Mouse (Mus musculus) neural tube, embryonic 15.5 days (tissue): ENCODE data around the gene Gm49325. TPM values are rescaled to one million over a fixed set of nuclear protein-coding genes. Genes with fewer than 3 reads are reported as not detected.

ENCODE experiments used
- ATAC-seq: fragments of 200-750 bp; cut with Nextera tagmentation; 2 replicates; pipeline ENCODE4 v1.8.0; 2017; ENCODE audit warnings: mild to moderate bottlenecking, moderate TSS enrichment, moderate library complexity; ENCODE audit not compliant: low FRiP score
- H3K27ac ChIP-seq: fragments of 300-500 bp; sonication (generic); replicated peaks from 2 replicates; pipeline ENCODE4 v1.5.1; 2015; ENCODE audit warnings: mild to moderate bottlenecking, inconsistent platforms
- H3K27me3 ChIP-seq: fragments of 300-500 bp; sonication (generic); replicated peaks from 2 replicates; pipeline ENCODE4 v1.6.1; 2015; ENCODE audit warnings: inconsistent platforms
- H3K36me3 ChIP-seq: fragments of 300-500 bp; sonication (generic); 2 replicates; pipeline ENCODE4 v1.6.1; 2015; ENCODE audit warnings: inconsistent platforms
- H3K4me1 ChIP-seq: fragments of 300-500 bp; sonication (generic); 2 replicates; pipeline ENCODE4 v1.6.1; 2015; ENCODE audit warnings: inconsistent platforms
- H3K4me2 ChIP-seq: fragments of 300-500 bp; sonication (generic); 2 replicates; pipeline ENCODE4 v1.6.1; 2015; ENCODE audit warnings: inconsistent platforms, mild to moderate bottlenecking, moderate library complexity
- H3K4me3 ChIP-seq: fragments of 300-500 bp; sonication (generic); replicated peaks from 2 replicates; pipeline ENCODE4 v1.5.1; 2015; ENCODE audit warnings: mild to moderate bottlenecking, inconsistent platforms
- H3K9ac ChIP-seq: fragments of 300-500 bp; sonication (generic); replicated peaks from 2 replicates; pipeline ENCODE4 v1.6.1; 2015; ENCODE audit warnings: mild to moderate bottlenecking, inconsistent platforms
- H3K9me3 ChIP-seq: fragments of 300-500 bp; sonication (generic); replicated peaks from 2 replicates; pipeline ENCODE4 v1.6.1; 2016; ENCODE audit warnings: inconsistent platforms
- WGBS: fragments of 180-500 bp; shearing (Covaris S2); methylation state at CpG from one replicate; pipeline ENCODE4 v1.1.7; 2015; ENCODE audit warnings: mixed read lengths; 5-methylcytosine and 5-hydroxymethylcytosine counted together
- polyA plus RNA-seq: library from polyadenylated mRNA; unstranded; fragments of >200 nt; fragmentation: Nextera tagmentation; extraction: Ambion mirVana; gene quantifications from 2 replicates; pipeline ENCODE4 v1.2.1, GENCODE M21; 2015

The Gm49325 gene
- polyA plus RNA-seq, 1 experiment from 2014 or later, result 2.4 TPM

DNA sequence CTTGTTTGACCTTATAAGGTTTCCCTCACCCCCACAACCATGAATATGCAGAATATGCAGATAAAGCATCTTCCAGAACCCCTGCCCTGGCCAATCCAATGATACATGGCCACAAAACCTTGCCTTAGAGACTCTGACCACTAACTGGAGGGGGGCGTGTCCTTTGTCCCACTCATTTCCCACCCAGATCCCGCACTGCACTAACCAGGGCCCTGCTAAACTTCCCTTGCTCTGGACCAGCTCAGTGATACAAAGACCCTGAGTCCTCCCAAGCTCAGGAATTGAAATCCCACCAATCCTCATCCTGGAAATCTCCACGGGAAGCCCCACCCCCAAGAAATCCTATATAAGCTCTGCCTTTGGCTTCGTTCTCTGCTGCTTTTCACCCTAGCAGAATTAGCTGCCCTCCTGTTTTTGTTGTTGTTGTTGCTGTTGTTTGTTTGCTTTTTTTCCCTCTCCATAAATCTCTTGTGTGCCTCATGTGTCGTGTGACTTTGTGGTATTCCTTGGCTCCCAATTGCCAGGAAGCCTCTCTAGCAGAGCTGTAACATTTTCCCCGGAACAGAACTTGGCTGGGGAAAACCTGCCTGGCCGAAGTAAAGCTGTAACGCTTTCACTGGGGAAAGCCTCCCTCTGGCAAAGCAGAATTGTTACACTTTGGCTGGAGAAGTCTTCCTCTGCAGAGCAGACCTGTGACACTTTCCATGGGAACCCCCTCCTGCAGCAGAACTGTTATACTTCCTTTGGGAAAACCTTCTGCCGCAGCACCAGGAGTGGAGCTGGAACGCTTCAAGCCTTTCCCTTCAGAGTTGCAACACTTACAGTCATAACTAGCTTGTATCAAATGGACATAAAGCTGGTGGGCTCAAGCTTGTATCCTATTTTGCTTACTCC is 25.7 kb upstream of the Gm49325 start:
- H3K27me3 ChIP-seq, result 0 out of 2 replicates have a peak, but pooled peaks cover 5% of the 10 kb centered on the region
- no peak overlapping the region for H3K4me3 ChIP-seq
- ATAC-seq, result no peak
- peak overlapping the region; percentile 93; the same call in 1 of the 2 replicates for H3K4me2 ChIP-seq
- peak overlapping the region; percentile 30; the same call in 1 of the 2 replicates for H3K27ac ChIP-seq
- no peak overlapping the region for H3K9ac ChIP-seq
- peaks cover 30% of the 10 kb centered on the region for H3K4me1 ChIP-seq
- 63% methylated on average over 10 of the region's 10 CpGs for WGBS
- H3K9me3 ChIP-seq, result no peaks in the 10 kb centered on the region
- H3K36me3 ChIP-seq, result no peaks in the 10 kb centered on the region

DNA sequence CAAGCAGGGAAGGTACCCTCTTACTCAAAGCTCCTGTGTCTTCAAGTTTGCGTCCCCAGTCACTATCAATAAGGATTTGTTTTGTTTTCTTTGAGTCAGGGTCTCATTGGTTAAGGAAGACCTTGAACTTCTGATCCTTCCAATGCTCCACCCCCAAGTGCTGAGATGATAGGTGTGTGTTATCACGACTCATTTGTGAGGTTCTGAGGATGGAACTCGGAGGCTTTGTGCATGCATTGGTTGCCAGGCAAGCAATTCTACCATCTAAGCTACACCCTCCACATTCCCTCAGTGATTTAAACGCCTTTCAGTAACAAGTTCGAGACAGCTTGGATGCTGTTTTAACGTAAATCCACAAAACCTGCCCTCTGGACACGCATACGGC is 25.0 kb upstream of the Gm49325 start:
- Histone ChIP-seq H3K27me3 (0 out of 2 replicates have a peak, but pooled peaks cover 5% of the 10 kb centered on the region), H3K4me1 (peaks cover 34% of the 10 kb centered on the region), H3K4me2 (peak overlapping the region; percentile 93), H3K9me3 (no peaks in the 10 kb centered on the region), H3K36me3 (no peaks in the 10 kb centered on the region), H3K4me3 (peak overlapping the region; percentile 79), H3K27ac (peak overlapping the region; percentile 89), H3K9ac (peak overlapping the region; percentile 63)
- peak; percentile 36 for ATAC-seq
- WGBS, result 10% methylated on average over 8 of the region's 8 CpGs

DNA sequence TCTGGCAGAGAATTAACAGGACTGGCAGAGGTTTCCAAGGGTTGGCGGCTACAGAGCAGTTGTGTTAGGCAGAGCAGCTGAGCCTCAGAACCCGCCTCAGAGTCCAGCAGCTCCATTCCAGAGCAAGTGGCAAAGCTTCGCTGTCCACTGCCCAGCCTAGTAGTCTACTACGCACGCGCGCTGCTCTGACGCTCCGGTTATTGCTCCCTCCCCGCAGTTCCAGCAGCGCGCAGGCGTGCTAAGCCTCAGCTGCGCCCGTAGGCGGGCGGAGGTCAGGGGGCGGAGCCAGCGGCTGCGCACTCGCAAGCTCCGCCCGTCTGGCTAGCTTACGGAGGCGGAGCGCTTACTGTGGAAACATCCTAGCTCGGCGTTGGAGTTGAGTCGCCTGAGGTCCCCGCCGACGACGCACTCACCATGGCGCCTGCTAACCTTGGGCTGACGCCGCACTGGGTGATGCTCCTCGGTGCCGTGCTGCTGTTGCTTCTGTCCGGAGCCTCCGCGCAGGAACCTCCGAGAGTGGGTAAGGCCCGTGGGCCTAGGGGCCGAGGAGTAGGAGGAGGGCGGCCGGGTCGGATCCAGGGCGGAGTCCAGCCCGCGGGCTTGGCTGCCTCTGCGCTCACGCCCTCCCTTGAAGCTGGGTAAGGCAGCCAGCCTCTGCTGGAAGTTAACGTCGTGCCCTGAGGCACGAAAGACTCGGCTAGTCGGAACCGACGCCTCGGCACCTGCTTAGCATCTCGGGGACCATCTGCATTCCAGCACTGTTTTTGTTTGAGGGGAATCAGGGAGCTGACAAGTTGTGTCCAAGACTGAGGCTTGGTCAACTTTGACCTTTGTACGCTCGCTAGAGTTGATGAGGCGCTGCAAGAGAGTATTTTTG is 24.4 kb upstream of the Gm49325 start, which contains the start of gene Pttg1ip:
Gene Pttg1ip, plus strand, starts transcription at position 313 of the 877 bp plus-strand sequence.
- H3K27ac ChIP-seq, result peak within 1 kb of the TSS; percentile 89
- H3K9me3 ChIP-seq, result no peaks in the 10 kb centered on the region
- under 1% methylated on average over 64 of the region's 64 CpGs for WGBS
- peak within 1 kb of the TSS; percentile 93 for H3K4me2 ChIP-seq
- H3K9ac ChIP-seq, result peak within 1 kb of the TSS; percentile 81
- H3K4me1 ChIP-seq, result peaks cover 39% of the 10 kb centered on the region
- 0 out of 2 replicates have a peak, but pooled peaks cover 5% of the 10 kb centered on the region for H3K27me3 ChIP-seq
- H3K36me3 ChIP-seq, result no peaks in the 10 kb centered on the region
- ATAC-seq, result peak; percentile 97
- H3K4me3 ChIP-seq, result peak within 1 kb of the TSS; percentile 79

DNA sequence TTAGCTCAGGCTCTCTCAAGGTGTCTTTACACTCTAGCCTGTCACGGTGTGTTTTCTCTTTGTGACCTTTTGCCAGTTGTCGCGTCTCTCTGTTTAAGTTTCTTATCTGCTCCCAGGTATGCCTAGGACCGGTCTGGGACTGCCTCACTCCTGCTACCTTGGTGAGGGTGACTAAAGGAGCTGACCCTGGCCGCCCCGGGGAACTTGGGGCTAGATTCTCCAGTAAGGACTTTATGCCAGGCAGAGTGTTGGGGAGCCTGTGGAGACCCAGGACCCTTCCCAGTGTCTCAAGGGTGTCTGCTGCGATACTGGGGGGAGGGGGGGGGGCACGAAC is 23.7 kb upstream of the Gm49325 start:
- Histone ChIP-seq H3K9me3 (no peaks in the 10 kb centered on the region), H3K27ac (peak overlapping the region; percentile 89; the same call in 1 of the 2 replicates), H3K4me3 (peak overlapping the region; percentile 79), H3K36me3 (no peaks in the 10 kb centered on the region; the same call in 1 of the 2 replicates), H3K4me2 (peak overlapping the region; percentile 93), H3K4me1 (peaks cover 45% of the 10 kb centered on the region), H3K27me3 (0 out of 2 replicates have a peak, but pooled peaks cover 5% of the 10 kb centered on the region), H3K9ac (peak overlapping the region; percentile 81)
- ATAC-seq, result 0 out of 2 replicates have a peak, but pooled peaks have one; percentile 4
- 14% methylated on average over 8 of the region's 8 CpGs for WGBS

DNA sequence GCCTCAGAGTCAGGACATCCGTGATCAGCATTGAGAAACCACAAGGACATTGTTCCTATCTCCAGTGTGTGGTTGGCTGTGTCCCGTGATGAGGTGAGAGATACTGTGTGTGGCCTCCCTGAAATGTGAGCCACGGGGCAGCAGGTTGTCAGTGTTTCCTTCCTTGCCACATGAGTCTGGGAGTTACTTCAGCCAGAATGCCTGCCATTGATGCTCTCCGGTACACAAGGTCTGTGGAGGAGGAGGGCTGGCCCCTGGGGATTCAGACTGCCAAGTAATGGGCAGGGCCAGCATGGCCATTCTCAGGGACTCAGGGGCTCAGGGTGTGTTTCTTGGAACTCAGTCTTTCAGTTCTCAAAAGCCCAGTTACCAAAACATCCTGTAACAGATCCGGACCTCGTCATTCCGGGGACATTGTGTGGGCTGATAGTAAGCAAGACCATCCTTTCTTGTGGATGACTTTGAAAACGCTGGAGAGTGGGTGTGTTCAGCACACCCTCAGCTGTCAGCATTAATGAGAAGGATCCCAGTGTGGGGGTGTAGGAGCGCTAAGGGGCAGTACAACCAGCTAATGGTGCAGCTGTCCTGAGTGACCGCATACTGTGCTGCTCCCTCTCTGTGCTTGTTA is 22.1 kb upstream of the Gm49325 start:
- Histone ChIP-seq H3K4me2 (0 out of 2 replicates have a peak overlapping the region, but pooled peaks have one; percentile 7), H3K4me1 (peaks cover 50% of the 10 kb centered on the region), H3K27ac (no peak overlapping the region), H3K36me3 (peaks cover 8% of the 10 kb centered on the region), H3K9ac (no peak overlapping the region; the same call in 1 of the 2 replicates), H3K4me3 (no peak overlapping the region), H3K9me3 (no peaks in the 10 kb centered on the region), H3K27me3 (no peaks in the 10 kb centered on the region)
- WGBS, result 78% methylated on average over 10 of the region's 10 CpGs
- no peak for ATAC-seq

DNA sequence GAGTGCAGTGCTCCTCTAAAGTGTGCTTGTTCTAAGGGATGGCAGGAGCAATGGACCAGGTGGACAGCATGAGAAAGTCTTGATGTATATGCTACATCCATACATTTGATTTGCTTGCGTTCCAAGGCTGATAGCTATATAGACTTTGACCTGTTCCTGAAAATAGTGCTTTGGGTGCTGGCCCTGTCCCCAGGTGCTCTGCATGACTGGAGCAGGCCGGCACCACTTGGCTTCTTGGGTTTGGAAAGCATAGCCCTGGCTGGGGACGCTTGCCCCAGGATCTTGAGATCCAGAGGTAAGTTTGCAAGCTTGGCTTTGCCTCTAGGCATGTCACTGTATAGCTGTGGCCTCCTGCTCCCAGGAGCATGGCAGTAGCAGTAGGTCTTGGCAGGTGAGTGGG is 19.4 kb upstream of the Gm49325 start:
- H3K4me1 ChIP-seq, result peaks cover 54% of the 10 kb centered on the region
- no peak overlapping the region for H3K4me3 ChIP-seq
- H3K27ac ChIP-seq, result no peak overlapping the region
- peaks cover 23% of the 10 kb centered on the region for H3K36me3 ChIP-seq
- no peak overlapping the region for H3K9ac ChIP-seq
- no peaks in the 10 kb centered on the region for H3K9me3 ChIP-seq
- no peaks in the 10 kb centered on the region for H3K27me3 ChIP-seq
- ATAC-seq, result no peak
- 93% methylated on average over 3 of the region's 3 CpGs for WGBS
- H3K4me2 ChIP-seq, result no peak overlapping the region

DNA sequence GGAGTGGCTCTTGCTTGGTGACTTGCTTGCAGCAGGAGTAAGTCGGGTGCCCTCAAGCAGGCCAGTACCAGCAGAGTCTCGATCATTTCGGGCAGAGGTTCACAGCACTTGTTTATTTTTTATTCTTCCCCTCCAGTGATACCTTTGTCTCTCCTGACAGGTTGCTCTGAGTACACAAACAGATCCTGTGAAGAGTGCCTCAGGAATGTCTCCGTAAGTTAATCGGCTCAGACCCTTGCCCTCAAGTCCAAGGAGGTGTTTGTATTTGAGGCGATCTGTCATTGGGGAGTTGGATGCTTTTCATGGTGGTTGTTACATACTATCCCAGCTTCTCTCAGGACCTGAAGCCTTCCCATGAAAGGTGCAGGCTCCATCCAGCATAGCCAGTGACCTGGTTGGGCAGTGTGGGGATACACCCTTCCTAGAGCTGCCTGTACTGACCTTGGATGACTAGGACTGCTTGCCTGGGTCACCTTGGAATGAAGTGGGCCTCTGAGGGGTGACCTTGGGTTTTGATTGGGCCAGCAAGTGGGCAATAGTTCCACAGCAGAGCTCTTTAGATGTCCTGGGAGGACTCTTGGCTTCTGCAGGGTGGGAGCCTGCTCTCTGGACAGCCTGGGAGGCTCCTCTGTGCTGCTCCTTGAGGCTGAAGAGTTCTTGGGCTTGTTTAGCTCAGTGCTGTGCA is 18.8 kb upstream of the Gm49325 start:
- H3K9ac ChIP-seq, result no peak overlapping the region
- no peaks in the 10 kb centered on the region for H3K27me3 ChIP-seq
- no peak overlapping the region for H3K4me3 ChIP-seq
- WGBS, result 95% methylated on average over 6 of the region's 6 CpGs
- H3K36me3 ChIP-seq, result peaks cover 23% of the 10 kb centered on the region
- H3K9me3 ChIP-seq, result no peaks in the 10 kb centered on the region
- peaks cover 51% of the 10 kb centered on the region for H3K4me1 ChIP-seq
- H3K4me2 ChIP-seq, result no peak overlapping the region
- ATAC-seq, result no peak
- no peak overlapping the region for H3K27ac ChIP-seq

DNA sequence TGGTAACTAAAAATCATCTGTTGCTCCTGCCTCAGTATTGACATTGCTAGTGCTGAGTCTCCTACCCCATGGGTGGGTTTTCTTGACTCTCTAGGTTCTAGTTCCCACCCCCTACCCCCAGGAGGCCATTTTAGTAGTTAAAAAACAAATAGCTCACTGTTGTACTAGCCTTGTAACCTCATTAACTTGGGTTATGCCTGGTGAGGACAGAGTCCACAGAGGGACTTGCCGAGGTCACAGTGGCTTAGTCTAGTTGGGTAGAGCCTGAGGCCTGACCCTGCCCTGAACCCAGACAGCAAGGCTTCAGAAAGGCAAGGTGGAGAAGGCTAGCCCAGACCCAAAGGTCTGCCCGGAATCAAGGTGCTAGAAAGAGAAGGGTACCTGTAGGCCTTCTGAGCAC is 18.0 kb upstream of the Gm49325 start:
- WGBS, result 85% methylated on average over 2 of the region's 2 CpGs
- H3K27ac ChIP-seq, result no peak overlapping the region
- no peak for ATAC-seq

DNA sequence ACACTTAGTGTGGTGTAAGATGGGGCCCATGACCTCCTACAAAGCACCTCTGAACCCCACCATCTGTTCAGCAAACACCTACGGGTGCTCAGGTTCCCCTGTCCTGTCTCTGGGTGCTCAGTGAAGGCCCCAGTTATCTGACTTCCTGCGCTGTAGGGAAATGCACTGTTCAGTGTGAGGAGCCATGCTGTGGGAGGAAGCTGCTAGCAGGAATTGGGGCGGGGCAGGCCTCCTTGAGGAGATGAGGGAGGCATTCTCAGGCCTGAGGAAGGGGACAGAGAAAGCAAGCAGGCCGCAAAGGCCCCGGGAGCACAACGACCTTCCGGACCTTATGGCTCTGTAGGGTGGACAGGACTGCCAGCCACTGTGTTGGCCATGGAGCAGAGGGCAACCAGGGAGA is 16.9 kb upstream of the Gm49325 start:
- Histone ChIP-seq H3K9ac (no peak overlapping the region), H3K27me3 (no peaks in the 10 kb centered on the region), H3K4me3 (no peak overlapping the region), H3K36me3 (peaks cover 42% of the 10 kb centered on the region), H3K4me2 (no peak overlapping the region), H3K9me3 (no peaks in the 10 kb centered on the region), H3K27ac (peak overlapping the region; percentile 41; the same call in 1 of the 2 replicates), H3K4me1 (peaks cover 32% of the 10 kb centered on the region)
- no peak for ATAC-seq
- 81% methylated on average over 7 of the region's 7 CpGs for WGBS

More for the DNA sequence above, 18.0 kb upstream of the Gm49325 start:
- Histone ChIP-seq H3K4me3 (no peak overlapping the region), H3K36me3 (peaks cover 31% of the 10 kb centered on the region), H3K9me3 (no peaks in the 10 kb centered on the region), H3K9ac (no peak overlapping the region), H3K4me1 (peaks cover 43% of the 10 kb centered on the region), H3K4me2 (no peak overlapping the region), H3K27me3 (no peaks in the 10 kb centered on the region)

DNA sequence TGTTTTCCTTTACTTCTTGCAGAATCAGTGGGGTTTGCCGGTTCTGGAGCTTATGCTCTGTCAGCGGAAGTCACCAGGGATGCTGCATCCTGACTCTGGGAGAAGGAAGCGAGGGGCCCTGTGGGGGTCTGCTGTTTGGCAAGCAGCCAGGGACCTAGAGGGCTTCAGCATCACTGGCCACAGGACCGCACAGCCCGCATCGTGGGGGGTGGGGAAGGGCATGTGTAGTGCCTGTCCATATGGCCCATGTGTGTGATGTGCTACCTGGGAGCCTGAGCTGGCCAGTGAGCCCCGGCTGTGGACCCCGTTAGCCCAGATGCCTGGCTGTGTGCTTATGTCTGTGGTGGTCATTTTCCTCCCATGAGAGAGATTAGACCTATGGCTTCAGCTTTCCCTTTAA is 16.2 kb upstream of the Gm49325 start:
- H3K4me3 ChIP-seq, result no peak overlapping the region
- ATAC-seq, result peak; percentile 39; the same call in 1 of the 2 replicates
- peak overlapping the region; percentile 41; the same call in 1 of the 2 replicates for H3K27ac ChIP-seq
- H3K9ac ChIP-seq, result no peak overlapping the region
- no peak overlapping the region for H3K4me2 ChIP-seq
- 69% methylated on average over 8 of the region's 8 CpGs for WGBS
- H3K4me1 ChIP-seq, result peaks cover 32% of the 10 kb centered on the region
- no peaks in the 10 kb centered on the region for H3K9me3 ChIP-seq
- no peaks in the 10 kb centered on the region for H3K27me3 ChIP-seq
- H3K36me3 ChIP-seq, result peaks cover 48% of the 10 kb centered on the region
